Mouse (Mus musculus) layer of hippocampus, adult 9-11 months (tissue): ENCODE data around the gene Sec11a.

Experiments used
- DNase-seq: peaks from one replicate; pipeline ENCODE4 v3.0.0; 2022

Sec11a gene

GRCm38 (mm10) chr7:80894815-80895519, 52.6 kb downstream of the Sec11a start:
- DNase-seq: no peak

DNA sequence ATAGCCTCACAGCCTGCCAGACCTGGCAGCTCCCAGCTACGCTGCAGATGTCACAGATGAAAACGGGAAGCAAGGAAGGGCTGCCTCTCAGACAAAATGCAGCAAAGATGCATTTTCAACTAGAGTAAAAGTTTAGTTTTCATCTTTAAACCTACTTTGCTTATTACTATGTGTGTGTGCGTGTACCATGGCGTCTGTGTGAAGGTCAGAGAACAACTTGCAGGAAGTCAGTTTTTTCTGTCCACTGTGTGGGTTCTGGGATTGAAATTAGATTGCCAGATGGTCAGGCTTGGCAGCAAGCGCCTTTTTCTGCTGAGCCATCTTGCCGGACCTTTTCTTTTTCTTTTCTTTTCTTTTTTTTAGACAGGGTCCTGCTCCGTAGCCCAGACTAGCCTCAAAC, 53.4 kb downstream of the Sec11a start:
- no peak for DNase-seq

- no peak for DNase-seq
These were observed 53.8 kb downstream of the Sec11a start for GRCm38 (mm10) chr7:80893753-80894129.

DNA sequence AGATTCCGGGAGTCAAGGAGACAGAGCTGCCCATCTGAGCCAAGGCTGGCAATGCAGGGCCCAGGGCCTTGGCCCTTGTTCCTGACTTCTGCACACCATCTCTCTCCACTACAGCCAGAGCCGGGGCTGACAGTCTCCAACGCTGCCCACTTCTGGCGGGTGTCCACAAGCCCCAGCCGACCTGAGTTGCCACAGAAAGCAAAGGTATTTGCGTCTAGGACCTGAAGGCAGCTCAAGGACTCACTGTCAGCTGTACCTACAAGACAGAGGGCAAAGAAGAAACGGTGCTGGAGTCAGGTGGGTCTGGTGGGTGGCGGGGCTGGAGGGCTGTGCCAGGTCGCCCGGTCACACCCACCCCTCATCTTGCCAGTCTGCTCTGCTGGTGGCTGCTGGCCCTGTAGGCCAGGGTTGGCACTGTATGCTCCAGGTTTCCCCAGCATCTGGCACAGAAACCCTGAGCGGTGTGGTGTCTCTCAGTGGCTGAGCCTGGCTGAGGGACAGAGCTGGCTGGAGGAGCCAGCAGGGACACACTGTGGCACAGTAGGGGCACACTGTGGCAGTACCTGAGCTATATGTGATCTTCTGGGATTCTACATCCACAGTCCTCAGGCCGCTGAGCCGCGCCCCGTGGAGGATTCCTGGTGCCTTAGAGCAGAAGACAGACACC, 54.4 kb downstream of the Sec11a start:
- DNase-seq: no peak

GRCm38 (mm10) chr7:80889841-80890241, 57.7 kb downstream of the Sec11a start:
- DNase-seq: no peak

DNA sequence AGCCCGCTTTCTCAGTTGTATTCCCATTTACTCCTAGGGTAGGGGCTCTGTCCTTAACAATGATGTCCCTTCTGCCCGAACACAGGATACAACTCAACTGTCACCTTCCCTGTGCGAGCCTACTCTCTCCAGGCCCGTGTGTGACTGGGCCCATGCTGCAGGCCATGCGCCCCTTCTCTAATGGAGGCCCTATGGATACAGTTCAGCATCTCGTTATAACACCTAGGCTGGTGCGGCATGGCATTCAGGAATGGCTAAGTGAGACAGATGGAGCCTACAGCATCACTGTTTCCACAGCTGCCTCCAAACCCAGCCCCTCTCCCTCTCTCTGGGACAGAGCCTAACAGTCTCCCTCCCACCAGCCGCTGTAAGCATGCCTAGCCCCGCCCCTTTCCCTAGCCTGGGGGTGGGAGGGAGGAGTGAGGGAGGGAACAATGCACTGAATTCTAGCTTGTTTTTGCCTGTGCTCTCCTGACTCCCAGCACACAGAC, 58.5 kb downstream of the Sec11a start:
- DNase-seq: peak; percentile 68

DNA sequence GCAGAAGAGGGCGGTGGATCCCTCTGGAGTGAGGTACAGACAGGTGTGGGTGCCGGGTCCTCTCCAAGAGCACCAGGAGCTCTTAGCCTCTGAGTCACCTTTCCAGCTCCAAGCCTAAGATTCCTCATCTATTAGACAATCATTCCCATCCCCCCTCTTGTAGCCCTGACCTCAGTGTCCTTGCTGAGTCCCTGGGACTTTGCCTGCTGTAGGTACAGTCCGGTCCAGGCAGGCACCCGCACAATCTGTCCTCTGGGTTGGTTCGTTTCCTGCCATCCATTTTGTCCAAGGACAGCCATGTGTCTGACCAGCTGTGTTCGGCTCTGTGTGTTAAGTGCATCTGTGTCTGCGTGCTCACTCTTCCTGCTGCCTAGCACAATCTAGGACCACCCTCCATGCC, 59.0 kb downstream of the Sec11a start:
- no peak for DNase-seq

GRCm38 (mm10) chr7:80885666-80886065, 61.9 kb downstream of the Sec11a start:
- DNase-seq: no peak

DNA sequence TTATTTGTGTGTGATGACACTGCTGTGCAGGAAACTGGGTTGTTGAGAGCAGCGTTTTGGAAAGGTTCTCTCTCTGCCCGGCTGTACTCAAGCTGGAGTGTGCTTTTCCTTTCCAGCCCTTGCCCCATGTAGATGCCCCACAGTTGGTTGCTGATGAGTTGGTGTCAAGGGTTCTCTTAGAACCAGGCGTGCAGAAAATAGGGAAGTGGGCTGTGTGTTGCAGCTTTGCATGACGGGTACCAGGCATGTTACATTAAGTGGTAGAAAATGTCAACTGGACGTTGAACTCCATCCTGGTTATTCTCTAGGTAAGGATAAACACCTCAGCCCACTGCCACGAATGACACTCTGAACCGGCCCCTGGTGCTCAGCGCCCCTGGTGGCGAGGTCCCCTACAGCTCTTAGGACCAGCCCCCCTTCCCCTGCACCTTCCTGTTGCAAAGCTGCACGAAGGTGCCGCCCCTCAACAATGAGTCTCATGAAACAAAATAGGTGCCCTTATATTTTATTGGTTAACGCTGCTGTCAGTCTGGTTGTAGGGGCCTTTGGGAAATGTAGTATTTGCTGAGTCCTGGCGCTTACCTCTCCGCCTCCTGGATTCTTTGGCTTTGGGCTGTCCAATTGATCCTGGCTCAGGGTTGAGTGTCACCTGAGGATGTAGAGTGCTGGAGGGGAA, 64.6 kb downstream of the Sec11a start:
- peak; percentile 87 for DNase-seq

- no peak for DNase-seq
These were observed 71.9 kb downstream of the Sec11a start for GRCm38 (mm10) chr7:80875727-80876126.

GRCm38 (mm10) chr7:80873631-80874030, 73.9 kb downstream of the Sec11a start:
- DNase-seq: no peak

GRCm38 (mm10) chr7:80873038-80873437, 74.5 kb downstream of the Sec11a start:
- no peak for DNase-seq

GRCm38 (mm10) chr7:80868686-80869085, 78.9 kb downstream of the Sec11a start:
- DNase-seq: no peak

- no peak for DNase-seq
These were observed 80.9 kb downstream of the Sec11a start for GRCm38 (mm10) chr7:80866514-80867147.

DNA sequence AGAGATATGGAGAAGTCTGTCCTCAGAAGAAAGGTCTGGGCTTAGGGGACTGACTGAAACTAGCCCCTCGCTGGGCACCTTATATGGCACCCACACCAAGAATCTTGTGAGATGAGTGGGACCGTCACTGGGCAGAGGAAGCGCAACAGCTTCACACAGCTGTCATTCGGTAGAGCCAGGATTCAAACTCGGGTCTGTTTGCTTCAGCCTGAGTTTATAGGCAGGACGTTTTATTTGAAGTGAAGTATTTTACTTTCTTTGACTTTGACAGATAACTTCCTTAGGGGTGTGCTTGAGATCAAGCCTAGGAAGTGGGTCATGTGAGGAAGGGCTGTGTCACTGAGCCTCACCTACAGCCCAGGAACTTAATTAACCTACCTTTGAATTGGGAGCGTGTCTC, 82.1 kb downstream of the Sec11a start:
- no peak for DNase-seq

DNA sequence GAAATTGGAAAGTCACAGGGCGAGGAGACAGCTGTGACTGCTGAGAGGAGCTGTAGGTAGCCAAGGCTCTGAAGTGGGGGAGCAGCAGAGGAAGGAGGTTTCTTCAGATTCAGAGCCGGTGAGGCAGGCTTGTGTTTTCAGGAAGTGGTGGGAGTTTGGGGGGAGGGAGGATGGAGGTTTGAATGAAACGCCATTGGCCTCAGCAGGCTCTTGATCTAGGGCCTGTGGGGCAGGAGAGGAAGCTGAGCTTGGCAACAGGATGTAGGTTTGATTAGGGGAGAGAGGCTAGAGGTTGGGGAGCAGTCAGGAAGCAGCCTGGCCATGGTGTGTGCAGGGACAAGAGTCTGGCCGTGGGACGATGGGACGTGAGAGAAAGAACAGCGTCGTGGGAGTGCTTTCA, 82.7 kb downstream of the Sec11a start:
- DNase-seq: no peak

GRCm38 (mm10) chr7:80864151-80864550, 83.4 kb downstream of the Sec11a start:
- no peak for DNase-seq

DNA sequence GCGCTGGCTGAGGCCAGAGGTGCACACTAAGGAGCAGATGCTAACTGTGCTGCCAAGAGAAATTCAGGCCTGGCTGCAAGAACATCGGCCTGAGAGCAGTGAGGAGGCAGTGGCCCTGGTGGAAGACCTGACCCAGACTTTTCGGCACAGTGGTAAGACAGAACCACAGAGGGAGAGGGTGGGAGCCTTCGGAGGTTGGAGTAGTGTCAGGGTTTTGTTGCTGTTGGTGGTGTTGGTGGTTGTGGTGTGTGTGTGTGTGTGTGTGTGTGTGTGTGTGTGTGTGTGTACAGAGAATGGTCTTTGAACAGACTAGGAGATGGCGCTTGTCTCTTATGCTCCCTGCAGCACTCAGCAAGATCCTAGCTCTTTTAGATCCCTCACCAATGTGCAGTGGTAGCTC, 84.1 kb downstream of the Sec11a start:
- DNase-seq: no peak

DNA sequence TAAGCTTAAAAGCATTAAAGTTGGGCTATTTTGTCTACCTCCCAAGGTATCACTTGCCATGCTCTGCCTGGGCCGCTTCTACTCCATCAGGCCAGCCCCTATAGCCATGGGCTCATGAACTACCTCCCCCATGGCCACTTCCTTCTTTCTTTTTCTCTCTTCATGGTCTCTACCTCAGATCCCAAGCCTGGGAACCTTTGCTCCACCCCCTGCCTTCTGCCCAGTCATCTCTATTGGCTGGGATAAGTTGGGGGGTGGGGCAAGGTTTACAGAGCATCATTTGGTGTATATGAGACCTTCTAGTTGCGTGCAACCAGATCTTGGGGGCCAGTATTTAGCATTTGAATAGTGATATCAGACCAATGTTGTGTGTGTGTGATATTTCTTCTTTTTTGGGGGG, 85.1 kb downstream of the Sec11a start:
- no peak for DNase-seq

GRCm38 (mm10) chr7:80860729-80861274, 86.8 kb downstream of the Sec11a start, which contains the start of gene Zscan2:
Gene Zscan2 (plus strand): TSS chr7:80860920.
- peak; percentile 94 for DNase-seq

DNA sequence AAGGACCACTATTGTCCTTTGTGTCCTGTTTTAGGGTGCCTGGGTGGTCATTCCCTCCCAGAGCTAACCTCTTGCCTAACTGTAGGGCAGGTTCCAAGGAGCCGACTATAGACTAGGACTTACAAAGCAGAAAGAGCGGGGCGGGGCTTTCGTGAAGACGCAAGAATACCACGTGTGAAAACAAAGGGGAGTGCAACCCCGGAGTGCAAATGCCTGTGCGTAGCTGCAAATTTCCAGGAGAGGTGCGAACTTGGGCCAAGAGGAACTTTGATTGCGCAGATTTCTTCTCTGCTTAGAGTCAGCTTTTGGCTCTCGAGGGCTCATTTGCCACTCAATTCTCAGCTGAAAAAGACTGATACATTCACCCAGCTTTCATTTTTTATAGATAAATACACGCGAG, 87.4 kb downstream of the Sec11a start:
- DNase-seq: peak; percentile 51

GRCm38 (mm10) chr7:80857181-80857580, 90.4 kb downstream of the Sec11a start:
- DNase-seq: peak; percentile 73

GRCm38 (mm10) chr7:80855316-80855715, 92.3 kb downstream of the Sec11a start:
- no peak for DNase-seq
